Mouse (Mus musculus): ENCODE measurements around the gene Zfp296. TPM values are rescaled to one million over a fixed set of nuclear protein-coding genes. Genes with fewer than 3 reads are reported as not detected.

Zfp296 gene
- total and polyA plus RNA-seq, 2 experiments: 0.83 to 1.3 TPM

DNA sequence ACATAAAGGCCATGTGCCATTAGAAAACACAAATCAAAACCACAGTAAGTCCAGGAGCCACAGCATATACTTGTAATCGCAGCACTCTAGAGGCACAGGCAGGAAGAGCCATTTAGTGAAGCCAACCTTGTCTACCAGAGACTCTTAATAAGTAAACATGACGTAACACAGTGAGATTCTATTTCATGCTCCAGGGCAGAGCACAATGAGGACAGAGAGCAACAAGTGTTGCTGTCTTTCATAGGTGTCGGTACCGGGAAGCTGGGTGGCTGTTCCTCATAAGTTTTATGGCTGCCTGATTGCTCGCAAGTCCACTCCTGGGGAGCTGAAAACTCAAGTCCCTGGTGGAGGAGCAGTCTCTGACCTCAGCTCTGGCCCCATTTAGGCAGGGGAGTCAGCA is 25.5 kb upstream of the Zfp296 start:
- no peak overlapping the region for H3K4me3 ChIP-seq (ENCODE audit: insufficient read depth, low read depth, low read length)
- H3K27ac ChIP-seq (replicated peaks; ENCODE audit: insufficient read depth, low read depth, low read length): peak overlapping the region; percentile 65
- H3K9ac ChIP-seq (ENCODE audit: low read depth, low read length): no peak overlapping the region
- 26% methylated on average over 5 of the region's 5 CpGs for WGBS
- 0 out of 2 replicates have a peak, but pooled peaks cover 2% of the 10 kb centered on the region for H3K36me3 ChIP-seq (ENCODE audit: control insufficient read depth, insufficient read depth, low read length)
- TF ChIP-seq CTCF (IDR thresholded peaks at IDR 0.05; ENCODE audit: low read depth, low read length) (no peak), POLR2A (IDR thresholded peaks at IDR 0.05; ENCODE audit: extremely low read depth, insufficient read depth, low read length) (no peak)
- no peaks in the 10 kb centered on the region for H3K27me3 ChIP-seq (ENCODE audit: control insufficient read depth, insufficient read depth, low read length)
- peaks cover 44% of the 10 kb centered on the region for H3K4me1 ChIP-seq (ENCODE audit: control insufficient read depth, insufficient read depth, low read length)
- H3K79me2 ChIP-seq (ENCODE audit: control insufficient read depth, insufficient read depth, low read length): peaks cover 75% of the 10 kb centered on the region
- peak; percentile 82 for DNase-seq (ENCODE audit: extremely low read depth, low read depth, low spot score)

DNA sequence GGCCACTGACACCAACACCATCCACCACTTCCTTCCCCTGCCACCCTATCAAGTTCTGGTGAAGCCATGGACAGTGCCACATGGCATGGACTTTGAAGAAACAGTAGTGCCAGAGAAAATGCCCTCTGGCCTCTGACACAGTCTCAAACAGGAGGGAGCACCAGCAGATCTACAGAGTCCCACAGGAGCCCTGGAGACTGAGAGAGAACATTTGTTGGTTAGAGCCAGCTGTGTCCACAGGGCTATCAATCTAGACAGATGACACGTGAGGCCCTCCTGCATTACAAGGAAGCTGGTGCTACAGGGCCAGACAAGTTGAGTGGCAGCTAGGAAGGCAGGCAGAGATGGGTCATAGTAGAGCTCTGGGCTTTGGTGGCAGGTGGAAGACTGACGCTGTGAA is 24.6 kb upstream of the Zfp296 start:
- WGBS: 36% methylated on average over 2 of the region's 2 CpGs
- Histone ChIP-seq H3K9ac (ENCODE audit: low read depth, low read length) (no peak overlapping the region), H3K4me1 (ENCODE audit: control insufficient read depth, insufficient read depth, low read length) (peaks cover 41% of the 10 kb centered on the region), H3K4me3 (ENCODE audit: insufficient read depth, low read depth, low read length) (no peak overlapping the region), H3K27ac (replicated peaks; ENCODE audit: insufficient read depth, low read depth, low read length) (peak overlapping the region; percentile 65), H3K27me3 (ENCODE audit: control insufficient read depth, insufficient read depth, low read length) (no peaks in the 10 kb centered on the region), H3K79me2 (ENCODE audit: control insufficient read depth, insufficient read depth, low read length) (peaks cover 76% of the 10 kb centered on the region), H3K36me3 (ENCODE audit: control insufficient read depth, insufficient read depth, low read length) (0 out of 2 replicates have a peak, but pooled peaks cover 2% of the 10 kb centered on the region)
- peak; percentile 85 for DNase-seq (ENCODE audit: extremely low read depth, low read depth, low spot score)
- TF ChIP-seq CTCF (IDR thresholded peaks at IDR 0.05; ENCODE audit: low read depth, low read length): no peak
- TF ChIP-seq POLR2A (IDR thresholded peaks at IDR 0.05; ENCODE audit: extremely low read depth, insufficient read depth, low read length): no peak

DNA sequence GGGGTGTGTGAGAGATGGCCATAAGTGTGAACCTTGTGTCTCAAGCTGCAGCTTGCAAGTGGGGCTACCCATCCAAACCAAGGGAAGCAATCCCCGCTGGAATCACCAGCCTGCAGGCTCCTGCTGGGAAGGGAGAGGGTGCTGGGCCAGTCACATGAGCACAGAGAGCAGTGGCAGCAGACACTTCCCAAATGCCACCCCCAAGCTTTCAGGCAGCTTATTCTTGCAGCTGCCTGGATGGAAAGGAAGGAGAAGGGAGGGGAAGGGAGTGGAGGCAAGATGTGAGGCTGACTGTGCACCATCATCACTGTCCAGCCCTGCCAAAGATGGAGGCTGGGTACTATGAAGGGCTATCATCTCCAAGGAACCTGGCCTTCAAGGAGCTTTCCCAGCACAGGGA is 22.9 kb upstream of the Zfp296 start:
- H3K4me3 ChIP-seq (ENCODE audit: insufficient read depth, low read depth, low read length): no peak overlapping the region
- peaks cover 76% of the 10 kb centered on the region for H3K79me2 ChIP-seq (ENCODE audit: control insufficient read depth, insufficient read depth, low read length)
- no peak overlapping the region for H3K9ac ChIP-seq (ENCODE audit: low read depth, low read length)
- WGBS: 94% methylated on average over 1 of the region's 1 CpGs
- no peak for DNase-seq (ENCODE audit: extremely low read depth, low read depth, low spot score)
- H3K4me1 ChIP-seq (ENCODE audit: control insufficient read depth, insufficient read depth, low read length): peaks cover 41% of the 10 kb centered on the region
- no peaks in the 10 kb centered on the region for H3K27me3 ChIP-seq (ENCODE audit: control insufficient read depth, insufficient read depth, low read length)
- no peak for TF ChIP-seq CTCF (IDR thresholded peaks at IDR 0.05; ENCODE audit: low read depth, low read length)
- no peak for TF ChIP-seq POLR2A (IDR thresholded peaks at IDR 0.05; ENCODE audit: extremely low read depth, insufficient read depth, low read length)
- 0 out of 2 replicates have a peak, but pooled peaks cover 2% of the 10 kb centered on the region for H3K36me3 ChIP-seq (ENCODE audit: control insufficient read depth, insufficient read depth, low read length)
- no peak overlapping the region for H3K27ac ChIP-seq (replicated peaks; ENCODE audit: insufficient read depth, low read depth, low read length)

DNA sequence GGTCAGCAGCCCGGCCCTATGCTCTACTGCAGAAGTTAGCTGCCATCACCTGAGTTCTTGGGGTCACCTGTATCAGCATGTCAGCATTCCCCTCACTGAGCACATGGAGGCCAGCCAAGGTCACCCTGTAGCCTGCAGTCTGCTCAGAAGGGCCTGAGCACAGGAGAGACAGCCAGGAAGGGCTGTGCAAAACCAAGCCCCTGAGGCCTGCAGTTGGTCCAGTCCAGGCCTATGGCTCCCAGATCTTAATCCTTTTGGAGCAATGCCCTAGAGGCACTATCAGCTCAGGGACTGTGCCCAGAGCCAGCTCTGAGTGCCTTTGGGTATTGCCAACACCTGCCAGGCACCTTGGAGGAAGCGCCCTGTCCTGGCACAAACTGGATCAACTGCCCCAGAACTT is 20.0 kb upstream of the Zfp296 start:
- DNase-seq (ENCODE audit: extremely low read depth, low read depth, low spot score): peak; percentile 41

DNA sequence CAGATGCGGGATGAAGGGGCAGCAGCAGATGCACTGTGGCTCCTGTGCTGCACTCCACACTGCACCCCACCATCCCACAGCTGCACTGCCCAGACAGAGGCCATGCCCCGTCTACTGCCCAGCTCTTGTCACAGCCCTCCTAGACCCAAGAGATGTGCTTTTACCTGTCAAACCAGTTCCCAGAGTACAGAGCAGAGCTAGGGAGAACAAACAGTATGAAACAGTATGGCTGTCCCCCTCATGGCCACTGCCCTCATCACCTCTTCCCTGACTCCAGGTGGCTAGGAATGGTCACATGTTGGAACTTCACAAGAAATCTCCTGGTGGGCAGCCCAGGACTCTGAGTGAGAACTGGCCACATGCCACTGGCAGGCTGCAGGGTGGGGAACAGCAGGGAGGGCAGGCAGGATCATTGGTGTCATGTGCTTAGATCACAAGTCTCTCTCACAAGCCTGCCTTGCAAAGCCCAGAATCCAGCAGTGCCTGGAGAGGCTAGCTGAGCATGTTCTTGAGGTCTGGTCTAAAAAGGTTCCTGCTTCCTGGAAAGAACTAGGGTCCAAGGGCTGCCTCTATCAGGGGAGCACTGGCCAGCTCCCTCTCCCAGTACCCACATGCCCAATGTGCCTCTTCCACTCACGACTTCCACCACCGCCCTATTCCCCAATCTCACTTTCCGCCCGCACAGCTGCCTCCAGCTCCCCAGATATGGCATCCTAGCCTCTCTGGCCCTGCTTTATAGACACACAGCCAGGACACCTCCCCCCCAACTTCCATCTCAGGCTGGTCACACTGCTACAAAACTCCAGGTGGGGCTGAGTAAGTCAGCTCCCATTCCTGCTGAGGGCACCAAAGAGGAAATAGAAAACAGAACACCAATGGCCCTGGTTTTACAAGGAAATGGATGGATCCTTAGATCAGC is 18.8 kb upstream of the Zfp296 start:
- H3K9ac ChIP-seq (ENCODE audit: low read depth, low read length): no peak overlapping the region
- H3K27me3 ChIP-seq (ENCODE audit: control insufficient read depth, insufficient read depth, low read length): no peaks in the 10 kb centered on the region
- 92% methylated on average over 6 of the region's 6 CpGs for WGBS
- no peak overlapping the region for H3K27ac ChIP-seq (replicated peaks; ENCODE audit: insufficient read depth, low read depth, low read length)
- peaks cover 64% of the 10 kb centered on the region for H3K79me2 ChIP-seq (ENCODE audit: control insufficient read depth, insufficient read depth, low read length)
- H3K36me3 ChIP-seq (ENCODE audit: control insufficient read depth, insufficient read depth, low read length): 0 out of 2 replicates have a peak, but pooled peaks cover 2% of the 10 kb centered on the region
- H3K4me1 ChIP-seq (ENCODE audit: control insufficient read depth, insufficient read depth, low read length): peaks cover 33% of the 10 kb centered on the region
- TF ChIP-seq POLR2A (IDR thresholded peaks at IDR 0.05; ENCODE audit: extremely low read depth, insufficient read depth, low read length) (no peak), CTCF (IDR thresholded peaks at IDR 0.05; ENCODE audit: low read depth, low read length) (no peak)
- no peak for DNase-seq (ENCODE audit: extremely low read depth, low read depth, low spot score)
- no peak overlapping the region for H3K4me3 ChIP-seq (ENCODE audit: insufficient read depth, low read depth, low read length)

More for the DNA sequence above, 20.0 kb upstream of the Zfp296 start:
- H3K9ac ChIP-seq (ENCODE audit: low read depth, low read length): no peak overlapping the region
- peaks cover 43% of the 10 kb centered on the region for H3K4me1 ChIP-seq (ENCODE audit: control insufficient read depth, insufficient read depth, low read length)
- no peaks in the 10 kb centered on the region for H3K27me3 ChIP-seq (ENCODE audit: control insufficient read depth, insufficient read depth, low read length)
- 0 out of 2 replicates have a peak, but pooled peaks cover 2% of the 10 kb centered on the region for H3K36me3 ChIP-seq (ENCODE audit: control insufficient read depth, insufficient read depth, low read length)
- WGBS: 25% methylated on average over 2 of the region's 2 CpGs
- TF ChIP-seq POLR2A (IDR thresholded peaks at IDR 0.05; ENCODE audit: extremely low read depth, insufficient read depth, low read length) (no peak), CTCF (IDR thresholded peaks at IDR 0.05; ENCODE audit: low read depth, low read length) (no peak)
- H3K27ac ChIP-seq (replicated peaks; ENCODE audit: insufficient read depth, low read depth, low read length): no peak overlapping the region
- no peak overlapping the region for H3K4me3 ChIP-seq (ENCODE audit: insufficient read depth, low read depth, low read length)
- H3K79me2 ChIP-seq (ENCODE audit: control insufficient read depth, insufficient read depth, low read length): peaks cover 65% of the 10 kb centered on the region

DNA sequence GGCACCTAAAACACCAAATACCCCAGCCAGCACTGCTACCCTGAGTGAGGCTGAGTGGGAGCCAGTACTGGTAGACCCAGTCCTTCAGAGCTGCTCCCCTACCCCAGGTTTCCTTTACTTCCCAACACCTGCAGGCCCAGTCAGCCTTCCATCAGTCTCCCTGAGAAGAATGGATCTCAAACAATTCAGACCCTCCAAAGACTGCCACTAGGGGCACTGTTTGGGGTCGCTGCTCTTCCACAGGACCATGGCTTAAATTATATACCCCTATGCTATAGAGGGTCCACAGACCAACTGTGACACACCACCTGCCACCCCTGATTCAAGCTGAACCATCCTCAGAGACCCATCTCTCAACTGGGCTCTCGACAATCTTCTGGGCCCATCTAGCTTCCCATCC is 18.1 kb upstream of the Zfp296 start:
- no peak for DNase-seq (ENCODE audit: extremely low read depth, low read depth, low spot score)
- H3K4me3 ChIP-seq (ENCODE audit: insufficient read depth, low read depth, low read length): no peak overlapping the region
- H3K27me3 ChIP-seq (ENCODE audit: control insufficient read depth, insufficient read depth, low read length): no peaks in the 10 kb centered on the region
- TF ChIP-seq POLR2A (IDR thresholded peaks at IDR 0.05; ENCODE audit: extremely low read depth, insufficient read depth, low read length): no peak
- peak; percentile 43; the same call in 1 of the 2 replicates for TF ChIP-seq CTCF (IDR thresholded peaks at IDR 0.05; ENCODE audit: low read depth, low read length)
- H3K79me2 ChIP-seq (ENCODE audit: control insufficient read depth, insufficient read depth, low read length): peaks cover 60% of the 10 kb centered on the region
- H3K9ac ChIP-seq (ENCODE audit: low read depth, low read length): no peak overlapping the region
- peaks cover 30% of the 10 kb centered on the region for H3K4me1 ChIP-seq (ENCODE audit: control insufficient read depth, insufficient read depth, low read length)
- H3K36me3 ChIP-seq (ENCODE audit: control insufficient read depth, insufficient read depth, low read length): 0 out of 2 replicates have a peak, but pooled peaks cover 2% of the 10 kb centered on the region
- 67% methylated on average over 2 of the region's 2 CpGs for WGBS
- H3K27ac ChIP-seq (replicated peaks; ENCODE audit: insufficient read depth, low read depth, low read length): no peak overlapping the region

All from liver, adult 2 months (tissue).